Mouse (Mus musculus): ENCODE data around the gene Sar1a.

GRCm38 (mm10) chr10:61669289-61669688, 10.8 kb upstream of the Sar1a start:
- TF ChIP-seq CTCF (IDR thresholded peaks at IDR 0.05; ENCODE audit: low read depth) (no peak), EP300 (IDR thresholded peaks at IDR 0.05; ENCODE audit: low read depth) (no peak)

Data from liver, postnatal 0 days (tissue).